Mouse (Mus musculus) hindbrain, postnatal 0 days (tissue): ENCODE data around the gene Tsc22d1. TPM values are rescaled to one million over a fixed set of nuclear protein-coding genes. Genes with fewer than 3 reads are reported as not detected.
A peak's percentile ranks its signal among the peaks of the same experiment; 100 is the strongest.

Source experiments
- ATAC-seq: fragments of 200-750 bp; cut with Nextera tagmentation; 2 replicates; pipeline ENCODE4 v1.8.0; 2017; ENCODE audit warnings: mild to moderate bottlenecking, moderate TSS enrichment, moderate library complexity
- DNase-seq: peaks from one replicate; pipeline ENCODE4 v3.0.0-alpha.2; 2015; ENCODE audit warnings: low spot score
- H3K27ac ChIP-seq: fragments of 300-500 bp; sonication (generic); 2 replicates; pipeline ENCODE4 v1.5.1; 2014; ENCODE audit warnings: mild to moderate bottlenecking
- H3K27me3 ChIP-seq: fragments of 300-500 bp; sonication (generic); 2 replicates; pipeline ENCODE4 v1.6.1; 2014; ENCODE audit warnings: low read length, mixed read lengths; ENCODE audit not compliant: insufficient read depth
- H3K36me3 ChIP-seq: fragments of 300-500 bp; sonication (generic); 2 replicates; pipeline ENCODE4 v1.6.1; 2014; ENCODE audit warnings: low read length, mixed read lengths; ENCODE audit not compliant: insufficient read depth
- H3K4me1 ChIP-seq: fragments of 300-500 bp; sonication (generic); 2 replicates; pipeline ENCODE4 v1.6.1; 2014; ENCODE audit warnings: antibody characterized with exemption, low read length, mixed read lengths; ENCODE audit not compliant: insufficient read depth
- H3K4me2 ChIP-seq: fragments of 300-500 bp; sonication (generic); 2 replicates; pipeline ENCODE4 v1.6.1; 2014; ENCODE audit warnings: low read depth, mild to moderate bottlenecking, low read length, moderate library complexity, mixed read lengths
- H3K4me3 ChIP-seq: fragments of 300-500 bp; sonication (generic); 2 replicates; pipeline ENCODE4 v1.5.1; 2014; ENCODE audit warnings: low read length
- H3K9ac ChIP-seq: fragments of 300-500 bp; sonication (generic); replicated peaks from 2 replicates; pipeline ENCODE4 v1.6.1; 2014; ENCODE audit warnings: mild to moderate bottlenecking, low read length, moderate library complexity, mixed read lengths
- H3K9me3 ChIP-seq: fragments of 300-500 bp; sonication (generic); 2 replicates; pipeline ENCODE4 v1.6.1; 2016; ENCODE audit warnings: low read length, mixed read lengths
- CTCF ChIP-seq: IDR thresholded peaks from 2 replicates; pipeline ENCODE4 v1.5.1; 2016; ENCODE audit warnings: antibody characterized with exemption, control low read depth, low read depth
- WGBS: fragments of 180-500 bp; shearing (Covaris S2); extraction: QIAGEN DNeasy Blood & Tissue Kit; methylation state at CpG from one replicate; pipeline ENCODE4 v1.1.7; 2014; 5-methylcytosine and 5-hydroxymethylcytosine counted together
- polyA plus RNA-seq: library from polyadenylated mRNA; unstranded; fragments of >200 nt; fragmentation: Nextera tagmentation; extraction: Ambion mirVana; gene quantifications from 2 replicates; pipeline ENCODE4 v1.2.1, GENCODE M21; 2015
- total RNA-seq: library from RNA; depleted of rRNA; stranded (reverse); fragments of >200 nt; gene quantifications from 2 replicates; pipeline ENCODE4 v1.2.3, GENCODE M21; 2014

Gene Tsc22d1
- total and polyA plus RNA-seq, 2 experiments from 2014 or later: 525 to 544 TPM

GRCm38 (mm10) chr14:76402574-76402973, 12.2 kb upstream of the Tsc22d1 start:
- no peak overlapping the region for H3K4me2 ChIP-seq
- no peak overlapping the region for H3K27ac ChIP-seq
- 94% methylated on average over 4 of the region's 4 CpGs for WGBS
- no peaks in the 10 kb centered on the region for H3K27me3 ChIP-seq
- no peak for TF ChIP-seq CTCF
- no peak overlapping the region for H3K9ac ChIP-seq
- H3K4me3 ChIP-seq: no peak overlapping the region
- ATAC-seq (no peak), DNase-seq (no peak)
- no peaks in the 10 kb centered on the region for H3K9me3 ChIP-seq
- no peaks in the 10 kb centered on the region for H3K36me3 ChIP-seq
- no peaks in the 10 kb centered on the region for H3K4me1 ChIP-seq

- H3K4me2 ChIP-seq: no peak overlapping the region
- no peak overlapping the region for H3K9ac ChIP-seq
- H3K4me1 ChIP-seq: no peaks in the 10 kb centered on the region
- H3K9me3 ChIP-seq: no peaks in the 10 kb centered on the region
- no peak for TF ChIP-seq CTCF
- DNase-seq (no peak), ATAC-seq (no peak)
- H3K4me3 ChIP-seq: no peak overlapping the region
- H3K27me3 ChIP-seq: no peaks in the 10 kb centered on the region
- 68% methylated on average over 8 of the region's 8 CpGs for WGBS
- no peak overlapping the region for H3K27ac ChIP-seq
- no peaks in the 10 kb centered on the region for H3K36me3 ChIP-seq
These were observed 5.7 kb upstream of the Tsc22d1 start for GRCm38 (mm10) chr14:76409111-76409510.

- Histone ChIP-seq H3K27ac (peak overlapping the region; percentile 100), H3K36me3 (peaks cover 9% of the 10 kb centered on the region), H3K4me1 (peaks cover 24% of the 10 kb centered on the region), H3K4me3 (peak overlapping the region; percentile 95), H3K27me3 (no peaks in the 10 kb centered on the region), H3K4me2 (peak overlapping the region; percentile 92), H3K9ac (peak overlapping the region; percentile 99), H3K9me3 (no peaks in the 10 kb centered on the region)
- WGBS: under 1% methylated on average over 10 of the region's 10 CpGs
- ATAC-seq (no peak; the same call in 1 of the 2 replicates), DNase-seq (no peak)
- TF ChIP-seq CTCF: peak; percentile 43
These were observed 1.0 kb upstream of the Tsc22d1 start for GRCm38 (mm10) chr14:76413773-76414121.

- H3K27ac ChIP-seq: peak overlapping the region; percentile 100
- under 1% methylated on average over 40 of the region's 81 CpGs for WGBS
- H3K4me3 ChIP-seq: peak overlapping the region; percentile 95
- H3K27me3 ChIP-seq: no peaks in the 10 kb centered on the region
- peaks cover 29% of the 10 kb centered on the region for H3K4me1 ChIP-seq
- TF ChIP-seq CTCF: no peak
- peak overlapping the region; percentile 92 for H3K4me2 ChIP-seq
- no peaks in the 10 kb centered on the region for H3K9me3 ChIP-seq
- DNase-seq (peak; percentile 99), ATAC-seq (peak; percentile 97)
- peaks cover 9% of the 10 kb centered on the region for H3K36me3 ChIP-seq
- H3K9ac ChIP-seq: peak overlapping the region; percentile 99
These were observed 469 bp upstream of the Tsc22d1 start for GRCm38 (mm10) chr14:76414122-76414861.

- Histone ChIP-seq H3K4me2 (peak overlapping the region; percentile 92), H3K4me3 (peak overlapping the region; percentile 95), H3K9me3 (no peaks in the 10 kb centered on the region), H3K9ac (peak overlapping the region; percentile 99), H3K36me3 (peaks cover 9% of the 10 kb centered on the region), H3K27ac (peak overlapping the region; percentile 100), H3K27me3 (no peaks in the 10 kb centered on the region), H3K4me1 (peaks cover 35% of the 10 kb centered on the region)
- WGBS: 0% methylated on average over 28 of the region's 38 CpGs
- ATAC-seq (no peak; the same call in 1 of the 2 replicates), DNase-seq (peak; percentile 69)
- TF ChIP-seq CTCF: no peak
These were observed 1.1 kb downstream of the Tsc22d1 start for GRCm38 (mm10) chr14:76415781-76416301.

GRCm38 (mm10) chr14:76416366-76417040, 1.7 kb downstream of the Tsc22d1 start:
- Histone ChIP-seq H3K9me3 (no peaks in the 10 kb centered on the region), H3K4me1 (peaks cover 39% of the 10 kb centered on the region), H3K27me3 (no peaks in the 10 kb centered on the region), H3K4me3 (peak overlapping the region; percentile 95), H3K36me3 (peaks cover 9% of the 10 kb centered on the region), H3K27ac (peak overlapping the region; percentile 100), H3K9ac (peak overlapping the region; percentile 99), H3K4me2 (peak overlapping the region; percentile 92)
- ATAC-seq: no peak
- 27% methylated on average over 27 of the region's 27 CpGs for WGBS
- no peak for DNase-seq
- no peak for TF ChIP-seq CTCF
